Mouse (Mus musculus): ENCODE measurements around the gene Dctn3. TPM values are rescaled to one million over a fixed set of nuclear protein-coding genes. Genes with fewer than 3 reads are reported as not detected.
"Not testable (repeated sequence)": the region's sequence is repeated elsewhere in the genome, so short reads cannot be mapped to it uniquely, and the experiment has no call there.

Gene Dctn3
- polyA plus RNA-seq (2015; fragmentation: Nextera tagmentation; extraction: Ambion mirVana), result 64.1 and 67.2 TPM in 2 replicates

GRCm38 (mm10) chr4:41722918-41723351 lies at the start of gene Dctn3:
Gene Dctn3, minus strand, starts transcription at chr4:41723170.
- H3K9me3 ChIP-seq (replicated peaks), result no peaks in the 10 kb centered on the region
- peaks cover 24% of the 10 kb centered on the region for H3K4me1 ChIP-seq (replicated peaks)
- peak within 1 kb of the TSS; percentile 84 for H3K9ac ChIP-seq
- peak; percentile 90 for ATAC-seq (ENCODE audit: insufficient read depth)
- peaks cover 22% of the 10 kb centered on the region for H3K36me3 ChIP-seq (replicated peaks)
- H3K27me3 ChIP-seq, result peaks cover 47% of the 10 kb centered on the region
- 0 out of 2 replicates have a peak within 1 kb of the TSS, but pooled peaks have one; percentile 49 for H3K27ac ChIP-seq (replicated peaks)
- H3K4me2 ChIP-seq, result peak within 1 kb of the TSS; percentile 79
- H3K4me3 ChIP-seq (replicated peaks), result peak within 1 kb of the TSS; percentile 90
- under 1% methylated on average over 27 of the region's 27 CpGs for WGBS (ENCODE audit: insufficient replicate concordance)

GRCm38 (mm10) chr4:41767301-41767700 lies 44.3 kb upstream of the Dctn3 start:
- peaks cover 11% of the 10 kb centered on the region for H3K4me1 ChIP-seq (replicated peaks)
- H3K27ac ChIP-seq (replicated peaks); H3K27me3 ChIP-seq; H3K4me3 ChIP-seq (replicated peaks); H3K36me3 ChIP-seq (replicated peaks); H3K4me2 ChIP-seq; ATAC-seq (ENCODE audit: insufficient read depth); H3K9me3 ChIP-seq (replicated peaks); H3K9ac ChIP-seq: not testable (repeated sequence)
- 46% methylated on average over 10 of the region's 10 CpGs for WGBS (ENCODE audit: insufficient replicate concordance)

- not testable (repeated sequence) for H3K27me3 ChIP-seq; H3K4me2 ChIP-seq; H3K36me3 ChIP-seq (replicated peaks); H3K9ac ChIP-seq; ATAC-seq (ENCODE audit: insufficient read depth); H3K27ac ChIP-seq (replicated peaks); H3K9me3 ChIP-seq (replicated peaks); H3K4me3 ChIP-seq (replicated peaks)
- peaks cover 46% of the 10 kb centered on the region for H3K4me1 ChIP-seq (replicated peaks)
- WGBS (ENCODE audit: insufficient replicate concordance), result 63% methylated on average over 5 of the region's 6 CpGs
Observed at GRCm38 (mm10) chr4:41763176-41763575, 40.2 kb upstream of the Dctn3 start.

GRCm38 (mm10) chr4:41762688-41763114 lies 39.7 kb upstream of the Dctn3 start:
- not testable (repeated sequence) for H3K4me2 ChIP-seq; H3K27ac ChIP-seq (replicated peaks); H3K9me3 ChIP-seq (replicated peaks); H3K9ac ChIP-seq; H3K4me3 ChIP-seq (replicated peaks); ATAC-seq (ENCODE audit: insufficient read depth); H3K27me3 ChIP-seq
- WGBS (ENCODE audit: insufficient replicate concordance), result 62% methylated on average over 8 of the region's 8 CpGs
- Histone ChIP-seq H3K4me1 (replicated peaks) (peaks cover 46% of the 10 kb centered on the region), H3K36me3 (replicated peaks) (peaks cover 11% of the 10 kb centered on the region)

- no peak overlapping the region for H3K4me3 ChIP-seq (replicated peaks)
- H3K4me2 ChIP-seq, result peak overlapping the region; percentile 63; the same call in 1 of the 2 replicates
- no peak for ATAC-seq (ENCODE audit: insufficient read depth)
- 0 out of 2 replicates have a peak overlapping the region, but pooled peaks have one; percentile 84 for H3K27ac ChIP-seq (replicated peaks)
- 0 out of 2 replicates have a peak overlapping the region, but pooled peaks have one; percentile 6 for H3K9ac ChIP-seq
- H3K4me1 ChIP-seq (replicated peaks), result peaks cover 46% of the 10 kb centered on the region
- peaks cover 16% of the 10 kb centered on the region for H3K36me3 ChIP-seq (replicated peaks)
- no peaks in the 10 kb centered on the region for H3K27me3 ChIP-seq
- H3K9me3 ChIP-seq (replicated peaks), result no peaks in the 10 kb centered on the region
- WGBS (ENCODE audit: insufficient replicate concordance), result 39% methylated on average over 8 of the region's 8 CpGs
Observed at GRCm38 (mm10) chr4:41762099-41762687, 39.2 kb upstream of the Dctn3 start.

GRCm38 (mm10) chr4:41761680-41762079 lies 38.7 kb upstream of the Dctn3 start:
- no peak overlapping the region for H3K4me3 ChIP-seq (replicated peaks)

GRCm38 (mm10) chr4:41760911-41761310 lies 37.9 kb upstream of the Dctn3 start:
- peak overlapping the region; percentile 84 for H3K27ac ChIP-seq (replicated peaks)
- no peaks in the 10 kb centered on the region for H3K27me3 ChIP-seq
- no peaks in the 10 kb centered on the region for H3K9me3 ChIP-seq (replicated peaks)
- H3K4me1 ChIP-seq (replicated peaks), result peaks cover 56% of the 10 kb centered on the region
- H3K4me2 ChIP-seq, result peak overlapping the region; percentile 63
- WGBS (ENCODE audit: insufficient replicate concordance), result 62% methylated on average over 4 of the region's 4 CpGs
- H3K9ac ChIP-seq, result peak overlapping the region; percentile 29
- ATAC-seq (ENCODE audit: insufficient read depth), result no peak
- H3K4me3 ChIP-seq (replicated peaks), result peak overlapping the region; percentile 44
- peaks cover 24% of the 10 kb centered on the region for H3K36me3 ChIP-seq (replicated peaks)

More at GRCm38 (mm10) chr4:41761680-41762079, 38.7 kb upstream of the Dctn3 start:
- peaks cover 21% of the 10 kb centered on the region for H3K36me3 ChIP-seq (replicated peaks)
- no peak overlapping the region for H3K9ac ChIP-seq
- H3K4me2 ChIP-seq, result peak overlapping the region; percentile 63
- peak overlapping the region; percentile 84 for H3K27ac ChIP-seq (replicated peaks)
- H3K9me3 ChIP-seq (replicated peaks), result no peaks in the 10 kb centered on the region
- H3K4me1 ChIP-seq (replicated peaks), result peaks cover 48% of the 10 kb centered on the region
- H3K27me3 ChIP-seq, result no peaks in the 10 kb centered on the region
- ATAC-seq (ENCODE audit: insufficient read depth), result no peak

GRCm38 (mm10) chr4:41760288-41760721 lies 37.3 kb upstream of the Dctn3 start:
- Histone ChIP-seq H3K36me3 (replicated peaks) (peaks cover 24% of the 10 kb centered on the region), H3K4me3 (replicated peaks) (peak overlapping the region; percentile 44), H3K9me3 (replicated peaks) (no peaks in the 10 kb centered on the region), H3K9ac (peak overlapping the region; percentile 29), H3K4me1 (replicated peaks) (peaks cover 62% of the 10 kb centered on the region), H3K27me3 (no peaks in the 10 kb centered on the region), H3K27ac (replicated peaks) (peak overlapping the region; percentile 84), H3K4me2 (peak overlapping the region; percentile 63)
- under 1% methylated on average over 15 of the region's 15 CpGs for WGBS (ENCODE audit: insufficient replicate concordance)
- peak; percentile 88 for ATAC-seq (ENCODE audit: insufficient read depth)

- Histone ChIP-seq H3K4me1 (replicated peaks) (peaks cover 67% of the 10 kb centered on the region), H3K27ac (replicated peaks) (peak overlapping the region; percentile 84), H3K9me3 (replicated peaks) (no peaks in the 10 kb centered on the region), H3K27me3 (no peaks in the 10 kb centered on the region), H3K4me3 (replicated peaks) (peak overlapping the region; percentile 44), H3K4me2 (peak overlapping the region; percentile 63), H3K9ac (peak overlapping the region; percentile 29), H3K36me3 (replicated peaks) (peaks cover 24% of the 10 kb centered on the region)
- 28% methylated on average over 6 of the region's 6 CpGs for WGBS (ENCODE audit: insufficient replicate concordance)
- ATAC-seq (ENCODE audit: insufficient read depth), result peak; percentile 8
Observed at GRCm38 (mm10) chr4:41759656-41760287, 36.8 kb upstream of the Dctn3 start.

GRCm38 (mm10) chr4:41759206-41759605 lies 36.2 kb upstream of the Dctn3 start:
- Histone ChIP-seq H3K4me1 (replicated peaks) (peaks cover 72% of the 10 kb centered on the region), H3K36me3 (replicated peaks) (peaks cover 24% of the 10 kb centered on the region), H3K27ac (replicated peaks) (peak overlapping the region; percentile 84), H3K9me3 (replicated peaks) (no peaks in the 10 kb centered on the region), H3K9ac (no peak overlapping the region), H3K4me3 (replicated peaks) (no peak overlapping the region), H3K4me2 (no peak overlapping the region), H3K27me3 (no peaks in the 10 kb centered on the region)
- ATAC-seq (ENCODE audit: insufficient read depth), result peak; percentile 6; the same call in 1 of the 2 replicates
- 64% methylated on average over 9 of the region's 9 CpGs for WGBS (ENCODE audit: insufficient replicate concordance)

- ATAC-seq (ENCODE audit: insufficient read depth), result no peak
- Histone ChIP-seq H3K4me1 (replicated peaks) (peaks cover 72% of the 10 kb centered on the region), H3K36me3 (replicated peaks) (peaks cover 24% of the 10 kb centered on the region), H3K4me2 (no peak overlapping the region), H3K9ac (no peak overlapping the region), H3K27me3 (no peaks in the 10 kb centered on the region), H3K4me3 (replicated peaks) (no peak overlapping the region), H3K9me3 (replicated peaks) (no peaks in the 10 kb centered on the region), H3K27ac (replicated peaks) (peak overlapping the region; percentile 84)
- WGBS (ENCODE audit: insufficient replicate concordance), result 77% methylated on average over 4 of the region's 4 CpGs
Observed at GRCm38 (mm10) chr4:41758701-41759100, 35.7 kb upstream of the Dctn3 start.

All from liver, embryonic 15.5 days (tissue).